Mouse (Mus musculus): Measurements from ENCODE around the gene Pde11a. TPM values are rescaled to one million over a fixed set of nuclear protein-coding genes. Genes with fewer than 3 reads are reported as not detected.
"Not testable (repeated sequence)": the region's sequence is repeated elsewhere in the genome, so short reads cannot be mapped to it uniquely, and the experiment has no call there.

Gene Pde11a
- total RNA-seq, 2 experiments from 2014 or later = 0.16 to 0.30 TPM

- DNase-seq = no peak
These were observed 346.9 kb downstream of the Pde11a start for GRCm38 (mm10) chr2:75991581-75992205.

GRCm38 (mm10) chr2:75990885-75991539 lies 347.6 kb downstream of the Pde11a start:
- DNase-seq = peak; percentile 85 to 90

GRCm38 (mm10) chr2:75989694-75990093 lies 348.9 kb downstream of the Pde11a start:
- DNase-seq = no peak

GRCm38 (mm10) chr2:75988779-75989363 lies 349.7 kb downstream of the Pde11a start:
- no peak for DNase-seq

GRCm38 (mm10) chr2:75988378-75988777 lies 350.2 kb downstream of the Pde11a start:
- no peak for DNase-seq

- peak in 1 of 2 experiments; percentile 24 for DNase-seq
These were observed 350.8 kb downstream of the Pde11a start for GRCm38 (mm10) chr2:75987739-75988138.

GRCm38 (mm10) chr2:75985124-75985523 lies 353.4 kb downstream of the Pde11a start:
- peak; percentile 26 to 65 for DNase-seq

- no peak for DNase-seq
These were observed 354.7 kb downstream of the Pde11a start for GRCm38 (mm10) chr2:75983847-75984246.

- no peak for DNase-seq
These were observed 355.5 kb downstream of the Pde11a start for GRCm38 (mm10) chr2:75983091-75983490.

GRCm38 (mm10) chr2:75982626-75983025 lies 355.9 kb downstream of the Pde11a start:
- no peak for DNase-seq

- DNase-seq = peak; percentile 77 to 83
These were observed 357.0 kb downstream of the Pde11a start, which contains the start of gene Ttc30a1 for GRCm38 (mm10) chr2:75981440-75982081. TSS of gene Ttc30a1 (minus strand) at chr2:75981967.

- not testable (repeated sequence) for DNase-seq
These were observed 357.6 kb downstream of the Pde11a start for GRCm38 (mm10) chr2:75980933-75981439.

GRCm38 (mm10) chr2:75977752-75978368 lies 360.7 kb downstream of the Pde11a start, which contains the start of gene Ttc30a2:
TSS of gene Ttc30a2 (minus strand) at chr2:75978170.
- DNase-seq = peak in 1 of 2 experiments; percentile 43

GRCm38 (mm10) chr2:75976070-75976469 lies 362.5 kb downstream of the Pde11a start:
- DNase-seq = not testable (repeated sequence)

- no peak for DNase-seq
These were observed 364.4 kb downstream of the Pde11a start for GRCm38 (mm10) chr2:75974131-75974530.

- DNase-seq = peak; percentile 64 to 75
These were observed 373.6 kb downstream of the Pde11a start for GRCm38 (mm10) chr2:75964972-75965371.

GRCm38 (mm10) chr2:75964512-75964911 lies 374.1 kb downstream of the Pde11a start:
- peak; percentile 88 for DNase-seq

- peak in 1 of 2 experiments; percentile 37 for DNase-seq
These were observed 374.5 kb downstream of the Pde11a start for GRCm38 (mm10) chr2:75964051-75964450.

- DNase-seq = no peak
These were observed 375.2 kb downstream of the Pde11a start for GRCm38 (mm10) chr2:75963211-75963840.

GRCm38 (mm10) chr2:75960366-75961330 lies 377.9 kb downstream of the Pde11a start:
- peak; percentile 79 to 80 for DNase-seq

Measured in adrenal gland, postnatal 36 days (tissue).